Mouse (Mus musculus) layer of hippocampus, adult 9-10 months (tissue): ENCODE results near the gene Naxe.
A peak's percentile ranks its signal among the peaks of the same experiment; 100 is the strongest.

Experiments
- DNase-seq: peaks from one replicate; pipeline ENCODE4 v3.0.0; 2022; ENCODE audit warnings: low spot score

Naxe gene

GRCm38 (mm10) chr3:88057902-88058696 lies at the start of gene Naxe:
Naxe (minus strand) TSS chr3:88058495.
- DNase-seq: peak; percentile 46

- DNase-seq: no peak
These were observed 47.8 kb upstream of the Naxe start for GRCm38 (mm10) chr3:88106126-88106525.

- no peak for DNase-seq
These were observed 44.3 kb upstream of the Naxe start for GRCm38 (mm10) chr3:88102611-88103010.

- DNase-seq: no peak
These were observed 43.9 kb upstream of the Naxe start for GRCm38 (mm10) chr3:88102196-88102595.

- no peak for DNase-seq
These were observed 43.4 kb upstream of the Naxe start for GRCm38 (mm10) chr3:88101736-88102135.

GRCm38 (mm10) chr3:88100251-88100650 lies 42.0 kb upstream of the Naxe start:
- no peak for DNase-seq

GRCm38 (mm10) chr3:88097666-88098065 lies 39.4 kb upstream of the Naxe start:
- no peak for DNase-seq

- DNase-seq: no peak
These were observed 35.8 kb upstream of the Naxe start for GRCm38 (mm10) chr3:88094126-88094525.

- no peak for DNase-seq
These were observed 32.3 kb upstream of the Naxe start for GRCm38 (mm10) chr3:88090616-88091015.

- no peak for DNase-seq
These were observed 31.8 kb upstream of the Naxe start for GRCm38 (mm10) chr3:88090106-88090505.

- no peak for DNase-seq
These were observed 29.4 kb upstream of the Naxe start for GRCm38 (mm10) chr3:88087688-88088087.

GRCm38 (mm10) chr3:88085459-88085858 lies 27.2 kb upstream of the Naxe start:
- DNase-seq: no peak

- no peak for DNase-seq
These were observed 25.7 kb upstream of the Naxe start for GRCm38 (mm10) chr3:88084001-88084400.

- DNase-seq: no peak
These were observed 24.4 kb upstream of the Naxe start for GRCm38 (mm10) chr3:88082663-88083062.

GRCm38 (mm10) chr3:88082224-88082618 lies 23.9 kb upstream of the Naxe start:
- no peak for DNase-seq

GRCm38 (mm10) chr3:88081345-88082223 lies 23.3 kb upstream of the Naxe start, which contains the start of gene Iqgap3:
Iqgap3 (plus strand) TSS chr3:88081971.
- DNase-seq: peak; percentile 55

- no peak for DNase-seq
These were observed 19.9 kb upstream of the Naxe start, which contains the start of gene Ttc24 for GRCm38 (mm10) chr3:88078204-88078603. Ttc24 (minus strand) TSS chr3:88078304.

GRCm38 (mm10) chr3:88077441-88077840 lies 19.1 kb upstream of the Naxe start:
- no peak for DNase-seq

GRCm38 (mm10) chr3:88074766-88075165 lies 16.5 kb upstream of the Naxe start:
- DNase-seq: no peak

GRCm38 (mm10) chr3:88074351-88074750 lies 16.1 kb upstream of the Naxe start:
- DNase-seq: no peak

GRCm38 (mm10) chr3:88073631-88074030 lies 15.3 kb upstream of the Naxe start:
- no peak for DNase-seq

GRCm38 (mm10) chr3:88071783-88072182 lies 13.5 kb upstream of the Naxe start:
- peak; percentile 92 for DNase-seq

GRCm38 (mm10) chr3:88068386-88068785 lies 10.1 kb upstream of the Naxe start:
- DNase-seq: no peak
